In genomic region chr17:47688344-47688607, GRCm38 (mm10) we compare ENCODE assay signal across 8 mouse cellular contexts. TPM values are rescaled to one million over a fixed set of nuclear protein-coding genes. Genes with fewer than 3 reads are reported as not detected.
A peak's percentile ranks its signal among the peaks of the same experiment; 100 is the strongest.
DNase-seq lines count a peak whose midpoint lies in the region; ATAC-seq and TF ChIP-seq lines count a peak whose summit lies in the region.

Gene Tomm6, minus strand, starts transcription at chr17:47688386.

- peaks cover 35% of the 10 kb centered on the region for H3K36me3 ChIP-seq in lung, embryonic 14.5 days (ENCODE audit: insufficient read depth)
- peaks cover 23% of the 10 kb centered on the region for H3K36me3 ChIP-seq in embryonic facial prominence, embryonic 12.5 days
- H3K36me3 ChIP-seq in heart, embryonic 15.5 days: peaks cover 18% of the 10 kb centered on the region
- peaks cover 26% of the 10 kb centered on the region for H3K36me3 ChIP-seq in neural tube, embryonic 13.5 days

- peak within 1 kb of the TSS; percentile 99 for H3K4me2 ChIP-seq in lung, embryonic 14.5 days
- H3K4me2 ChIP-seq in embryonic facial prominence, embryonic 12.5 days (replicated peaks): peak within 1 kb of the TSS; percentile 90
- peak within 1 kb of the TSS; percentile 97 for H3K4me2 ChIP-seq in heart, embryonic 15.5 days
- H3K4me2 ChIP-seq in neural tube, embryonic 13.5 days: peak within 1 kb of the TSS; percentile 96

- TF ChIP-seq CTCF in lung, embryonic 14.5 days (IDR thresholded peaks at IDR 0.05; ENCODE audit: low read depth): no peak

- H3K9me3 ChIP-seq in lung, embryonic 14.5 days (ENCODE audit: low read depth, low read length): no peaks in the 10 kb centered on the region
- no peaks in the 10 kb centered on the region for H3K9me3 ChIP-seq in embryonic facial prominence, embryonic 12.5 days
- no peaks in the 10 kb centered on the region for H3K9me3 ChIP-seq in heart, embryonic 15.5 days (replicated peaks)
- no peaks in the 10 kb centered on the region for H3K9me3 ChIP-seq in neural tube, embryonic 13.5 days

- H3K4me3 ChIP-seq in lung, embryonic 14.5 days (ENCODE audit: low read depth, low read length): peak within 1 kb of the TSS; percentile 81
- H3K4me3 ChIP-seq in embryonic facial prominence, embryonic 12.5 days: peak within 1 kb of the TSS; percentile 74
- H3K4me3 ChIP-seq in heart, embryonic 15.5 days: peak within 1 kb of the TSS; percentile 79
- H3K4me3 ChIP-seq in neural tube, embryonic 13.5 days: peak within 1 kb of the TSS; percentile 66

- H3K9ac ChIP-seq in lung, embryonic 14.5 days: peak within 1 kb of the TSS; percentile 82
- H3K9ac ChIP-seq in embryonic facial prominence, embryonic 12.5 days: peak within 1 kb of the TSS; percentile 77
- peak within 1 kb of the TSS; percentile 79 for H3K9ac ChIP-seq in heart, embryonic 15.5 days
- peak within 1 kb of the TSS; percentile 95 for H3K9ac ChIP-seq in neural tube, embryonic 13.5 days

- H3K27ac ChIP-seq in lung, embryonic 14.5 days (ENCODE audit: low read depth): peak within 1 kb of the TSS; percentile 86
- H3K27ac ChIP-seq in embryonic facial prominence, embryonic 12.5 days: peak within 1 kb of the TSS; percentile 86
- H3K27ac ChIP-seq in heart, embryonic 15.5 days: peak within 1 kb of the TSS; percentile 81
- H3K27ac ChIP-seq in neural tube, embryonic 13.5 days (replicated peaks): peak within 1 kb of the TSS; percentile 91

- no peak for DNase-seq in lung, embryonic 14.5 days
- DNase-seq in lung, postnatal 14 days: no peak
- no peak for DNase-seq in left cerebral cortex, postnatal 36 days (ENCODE audit: low spot score in 2 of 2)
- DNase-seq in right cerebral cortex, postnatal 14 days: no peak
- DNase-seq in urinary bladder, postnatal 14 days (ENCODE audit: low spot score): no peak

- intact Hi-C loops in left cerebral cortex, postnatal 36 days (cut with DNase I): loop anchor here (5.0 kb wide), 3 partner anchors 61 to 181 kb away; partner anchors contain the start of genes Bysl, Ccnd3, Gm20517 and Med20

- peaks cover 7% of the 10 kb centered on the region; the same call in 1 of the 2 replicates for H3K4me1 ChIP-seq in lung, embryonic 14.5 days (ENCODE audit: insufficient read depth)
- peaks cover 14% of the 10 kb centered on the region for H3K4me1 ChIP-seq in embryonic facial prominence, embryonic 12.5 days
- H3K4me1 ChIP-seq in heart, embryonic 15.5 days (replicated peaks): peaks cover 17% of the 10 kb centered on the region
- peaks cover 25% of the 10 kb centered on the region for H3K4me1 ChIP-seq in neural tube, embryonic 13.5 days (replicated peaks)

- H3K27me3 ChIP-seq in lung, embryonic 14.5 days (ENCODE audit: insufficient read depth, low read length): no peaks in the 10 kb centered on the region
- H3K27me3 ChIP-seq in embryonic facial prominence, embryonic 12.5 days: no peaks in the 10 kb centered on the region
- no peaks in the 10 kb centered on the region; the same call in 1 of the 2 replicates for H3K27me3 ChIP-seq in heart, embryonic 15.5 days
- no peaks in the 10 kb centered on the region for H3K27me3 ChIP-seq in neural tube, embryonic 13.5 days

- no peak for ATAC-seq in lung, embryonic 14.5 days (ENCODE audit: insufficient read depth)
- no peak; the same call in none of the 2 replicates for ATAC-seq in embryonic facial prominence, embryonic 12.5 days (ENCODE audit: insufficient number of reproducible peaks, insufficient read depth, low FRiP score, low TSS enrichment)
- ATAC-seq in heart, embryonic 15.5 days (replicated peaks; ENCODE audit: insufficient number of reproducible peaks, insufficient read depth, low FRiP score, low read depth): no peak
- no peak for ATAC-seq in neural tube, embryonic 13.5 days (ENCODE audit: low read depth)

- WGBS in lung, embryonic 14.5 days: 0% methylated on average over 9 of the region's 9 CpGs
- WGBS in embryonic facial prominence, embryonic 12.5 days: 1% methylated on average over 9 of the region's 9 CpGs
- WGBS in heart, embryonic 15.5 days: under 1% methylated on average over 9 of the region's 9 CpGs
- 1% methylated on average over 9 of the region's 9 CpGs for WGBS in neural tube, embryonic 13.5 days

RNA-seq across cellular contexts. Expression of gene Tomm6, which starts in this region (rescaled TPM):
- 433 and 434 TPM in 2 replicates for polyA plus RNA-seq in lung, embryonic 14.5 days (2014; fragmentation: Nextera tagmentation; extraction: Ambion mirVana)
- polyA plus RNA-seq in embryonic facial prominence, embryonic 12.5 days (2016; fragmentation: Nextera tagmentation; extraction: Ambion mirVana): 397 and 414 TPM in 2 replicates
- polyA plus RNA-seq in heart, embryonic 15.5 days (2015; fragmentation: Nextera tagmentation; extraction: Ambion mirVana): 260 and 304 TPM in 2 replicates
- 100 to 1,000 TPM; 206 to 219 TPM for total RNA-seq in left cerebral cortex, postnatal 36 days (2021)
- 310 and 314 TPM in 2 replicates for polyA plus RNA-seq in neural tube, embryonic 13.5 days (2015; fragmentation: Nextera tagmentation; extraction: Ambion mirVana)
